In genomic region chr7:37343691-37344233, GRCm38 (mm10) we compare ENCODE assay signal across 10 mouse cellular contexts.
A peak's percentile ranks its signal among the peaks of the same experiment; 100 is the strongest.
DNase-seq lines count a peak whose midpoint lies in the region; ATAC-seq and TF ChIP-seq lines count a peak whose summit lies in the region.
"Had no signal": no experiment of that assay in that cellular context is flagged by ENCODE, and none has a peak within 500 bp of the region (broad histone marks: within the 10 kb centered on the region; RNA-seq: fewer than 3 reads in every experiment).

No protein-coding gene starts in this region.

- no peak for ATAC-seq in kidney, embryonic 14.5 days (ENCODE audit: low FRiP score, low TSS enrichment)
- no peak for ATAC-seq in embryonic facial prominence, embryonic 13.5 days (ENCODE audit: insufficient number of reproducible peaks, insufficient read depth, low FRiP score, low TSS enrichment, low read depth)
- ATAC-seq in intestine, embryonic 15.5 days, result no peak
- ATAC-seq in midbrain, postnatal 0 days (ENCODE audit: low FRiP score), result no peak
- ATAC-seq in granulocyte monocyte progenitor cell, adult 5-6 weeks (replicated peaks; ENCODE audit: poor library complexity, severe bottlenecking), result no peak

- WGBS in kidney, embryonic 14.5 days, result 41% methylated on average over 18 of the region's 18 CpGs
- 27% methylated on average over 18 of the region's 18 CpGs for WGBS in embryonic facial prominence, embryonic 13.5 days
- 50% methylated on average over 18 of the region's 18 CpGs for WGBS in intestine, embryonic 15.5 days
- WGBS in midbrain, postnatal 0 days, result 18% methylated on average over 18 of the region's 18 CpGs

- no peaks in the 10 kb centered on the region for H3K36me3 ChIP-seq in kidney, embryonic 14.5 days (ENCODE audit: control insufficient read depth, insufficient read depth, low read length)
- H3K36me3 ChIP-seq in embryonic facial prominence, embryonic 13.5 days, result no peaks in the 10 kb centered on the region
- H3K36me3 ChIP-seq in intestine, embryonic 15.5 days, result no peaks in the 10 kb centered on the region
- no peaks in the 10 kb centered on the region for H3K36me3 ChIP-seq in midbrain, postnatal 0 days (ENCODE audit: insufficient read depth, low read length)

- TF ChIP-seq CTCF in midbrain, postnatal 0 days (IDR thresholded peaks at IDR 0.05), result no peak

- H3K4me1 ChIP-seq in kidney, embryonic 14.5 days (ENCODE audit: control insufficient read depth, insufficient read depth, low read length), result peaks cover 11% of the 10 kb centered on the region; the same call in 1 of the 2 replicates
- peaks cover 26% of the 10 kb centered on the region for H3K4me1 ChIP-seq in embryonic facial prominence, embryonic 13.5 days
- peaks cover 10% of the 10 kb centered on the region; the same call in 1 of the 2 replicates for H3K4me1 ChIP-seq in intestine, embryonic 15.5 days (replicated peaks)
- H3K4me1 ChIP-seq in midbrain, postnatal 0 days (ENCODE audit: insufficient read depth, low read length), result peaks cover 9% of the 10 kb centered on the region

- H3K4me2 ChIP-seq in kidney, embryonic 14.5 days (replicated peaks; ENCODE audit: low read depth, low read length), result peak overlapping the region; percentile 57
- peak overlapping the region; percentile 78 for H3K4me2 ChIP-seq in embryonic facial prominence, embryonic 13.5 days
- peak overlapping the region; percentile 71 for H3K4me2 ChIP-seq in intestine, embryonic 15.5 days (replicated peaks)
- peak overlapping the region; percentile 92 for H3K4me2 ChIP-seq in midbrain, postnatal 0 days (ENCODE audit: low read depth, low read length, poor library complexity, severe bottlenecking)

- DNase-seq in kidney, postnatal 14 days, result no peak
- DNase-seq in midbrain, postnatal 0 days (ENCODE audit: low spot score), result no peak
- DNase-seq in thymus, postnatal 10 days (ENCODE audit: low spot score in 2 of 2), result no peak
- no peak for DNase-seq in layer of hippocampus, postnatal 10 days (ENCODE audit: low spot score in 2 of 2)
- DNase-seq: gastrocnemius, postnatal 25 days had no signal

- H3K9ac ChIP-seq in kidney, embryonic 14.5 days (ENCODE audit: low read depth, low read length), result 0 out of 2 replicates have a peak overlapping the region, but pooled peaks have one; percentile 7
- H3K9ac ChIP-seq in embryonic facial prominence, embryonic 13.5 days, result peak overlapping the region; percentile 65
- no peak overlapping the region for H3K9ac ChIP-seq in intestine, embryonic 15.5 days
- H3K9ac ChIP-seq in midbrain, postnatal 0 days (replicated peaks; ENCODE audit: low read length, poor library complexity, severe bottlenecking), result no peak overlapping the region
- H3K9ac ChIP-seq: liver, embryonic 14.5 days had no signal

- H3K27ac ChIP-seq in kidney, embryonic 14.5 days (ENCODE audit: low read depth, low read length), result no peak overlapping the region
- no peak overlapping the region for H3K27ac ChIP-seq in embryonic facial prominence, embryonic 13.5 days
- H3K27ac ChIP-seq in intestine, embryonic 15.5 days, result no peak overlapping the region
- H3K27ac ChIP-seq in midbrain, postnatal 0 days (ENCODE audit: low read depth, low read length), result no peak overlapping the region
- H3K27ac ChIP-seq: liver, embryonic 14.5 days had no signal

- no peaks in the 10 kb centered on the region for H3K9me3 ChIP-seq in kidney, embryonic 14.5 days (ENCODE audit: control insufficient read depth, low read length)
- H3K9me3 ChIP-seq in embryonic facial prominence, embryonic 13.5 days, result no peaks in the 10 kb centered on the region
- H3K9me3 ChIP-seq in intestine, embryonic 15.5 days, result no peaks in the 10 kb centered on the region
- no peaks in the 10 kb centered on the region for H3K9me3 ChIP-seq in midbrain, postnatal 0 days (ENCODE audit: low read length)

- H3K27me3 ChIP-seq in kidney, embryonic 14.5 days (ENCODE audit: control insufficient read depth, insufficient read depth, low read length), result peaks cover 22% of the 10 kb centered on the region
- peaks cover 68% of the 10 kb centered on the region for H3K27me3 ChIP-seq in embryonic facial prominence, embryonic 13.5 days
- 0 out of 2 replicates have a peak, but pooled peaks cover 2% of the 10 kb centered on the region for H3K27me3 ChIP-seq in intestine, embryonic 15.5 days (replicated peaks)
- H3K27me3 ChIP-seq in midbrain, postnatal 0 days (ENCODE audit: insufficient read depth, low read length), result no peaks in the 10 kb centered on the region

- peak overlapping the region; percentile 32 for H3K4me3 ChIP-seq in kidney, embryonic 14.5 days (ENCODE audit: low read length)
- peak overlapping the region; percentile 39; the same call in 1 of the 2 replicates for H3K4me3 ChIP-seq in embryonic facial prominence, embryonic 13.5 days
- H3K4me3 ChIP-seq in intestine, embryonic 15.5 days (replicated peaks), result no peak overlapping the region
- peak overlapping the region; percentile 35; the same call in 1 of the 2 replicates for H3K4me3 ChIP-seq in midbrain, postnatal 0 days (ENCODE audit: low read depth, low read length)

Comparison
In these comparisons a context has a peak if more than half of its experiments do, and no peak if none do; other contexts are left out.
1. H3K9ac ChIP-seq: peak in kidney, embryonic 14.5 days (single experiment) and embryonic facial prominence, embryonic 13.5 days (single experiment); none in intestine, embryonic 15.5 days (single experiment) and midbrain, postnatal 0 days (single experiment).
2. Peak in every context shown above with its lines, with median percentiles within 50 percentile points of each other: H3K4me2 ChIP-seq.